Mouse (Mus musculus): ENCODE results near the gene Tpp2. TPM values are rescaled to one million over a fixed set of nuclear protein-coding genes. Genes with fewer than 3 reads are reported as not detected.

Tpp2 gene
- polyA plus RNA-seq, 1 experiment from 2014 or later: 68.9 TPM

DNA sequence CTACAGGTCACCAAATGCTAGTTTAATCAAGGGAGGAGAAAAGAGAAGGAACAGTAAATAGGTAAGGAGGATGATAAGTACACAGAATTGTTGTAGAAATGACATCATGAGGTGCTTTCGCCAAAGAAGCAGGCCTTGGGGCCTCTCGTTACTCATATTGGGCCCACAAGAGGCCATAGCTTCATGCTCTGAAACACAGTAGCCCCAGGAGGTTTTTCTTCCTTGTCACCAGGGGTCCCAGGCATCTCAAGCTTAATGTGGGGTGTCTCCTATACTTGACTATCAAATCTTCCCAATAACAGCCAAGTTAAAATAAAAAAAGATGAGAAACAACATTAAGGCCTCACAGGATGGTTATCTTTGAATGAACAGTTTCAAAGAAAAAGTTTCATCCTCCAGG, 18.0 kb upstream of the Tpp2 start:
- no peak overlapping the region for H3K4me3 ChIP-seq (ENCODE audit: low read depth, low read length)
- DNase-seq (ENCODE audit: low spot score) (no peak), ATAC-seq (ENCODE audit: insufficient number of reproducible peaks, low FRiP score, low TSS enrichment, low read depth) (no peak)
- no peak overlapping the region for H3K9ac ChIP-seq (ENCODE audit: low read length)
- H3K36me3 ChIP-seq (ENCODE audit: control insufficient read depth, insufficient read depth, low read length): no peaks in the 10 kb centered on the region
- 78% methylated on average over 2 of the region's 2 CpGs for WGBS
- H3K9me3 ChIP-seq (ENCODE audit: control insufficient read depth, low read length): no peaks in the 10 kb centered on the region
- no peak overlapping the region for H3K4me2 ChIP-seq (ENCODE audit: low read depth, severe bottlenecking)
- no peaks in the 10 kb centered on the region for H3K27me3 ChIP-seq (ENCODE audit: control insufficient read depth, insufficient read depth, low read length)
- H3K27ac ChIP-seq (replicated peaks; ENCODE audit: low read depth, low read length): no peak overlapping the region
- no peaks in the 10 kb centered on the region for H3K4me1 ChIP-seq (ENCODE audit: control insufficient read depth, insufficient read depth, low read length)

DNA sequence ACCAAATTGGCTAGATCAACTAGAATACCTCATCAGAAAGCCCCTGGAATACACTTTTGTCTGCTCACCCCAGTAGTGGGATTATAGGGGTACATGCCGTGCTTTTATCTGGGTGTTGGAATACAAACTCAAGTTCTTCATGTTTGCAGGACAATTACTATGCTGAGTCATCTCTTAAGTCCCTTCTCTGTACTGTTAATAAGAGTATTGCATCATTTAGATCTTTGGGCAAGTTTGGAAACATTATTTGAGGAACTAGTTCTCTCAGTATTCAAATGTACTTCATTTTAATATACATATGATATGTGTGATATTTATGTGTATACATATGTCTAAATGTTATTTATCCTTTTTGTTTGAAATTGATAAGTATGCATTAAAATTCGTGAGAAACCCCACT, 16.6 kb upstream of the Tpp2 start:
- no peaks in the 10 kb centered on the region for H3K36me3 ChIP-seq (ENCODE audit: control insufficient read depth, insufficient read depth, low read length)
- WGBS: 63% methylated on average over 2 of the region's 2 CpGs
- H3K4me1 ChIP-seq (ENCODE audit: control insufficient read depth, insufficient read depth, low read length): no peaks in the 10 kb centered on the region
- no peak overlapping the region for H3K4me2 ChIP-seq (ENCODE audit: low read depth, severe bottlenecking)
- no peak overlapping the region for H3K27ac ChIP-seq (replicated peaks; ENCODE audit: low read depth, low read length)
- H3K9me3 ChIP-seq (ENCODE audit: control insufficient read depth, low read length): no peaks in the 10 kb centered on the region
- H3K9ac ChIP-seq (ENCODE audit: low read length): no peak overlapping the region
- ATAC-seq (ENCODE audit: insufficient number of reproducible peaks, low FRiP score, low TSS enrichment, low read depth) (no peak), DNase-seq (ENCODE audit: low spot score) (no peak)
- H3K27me3 ChIP-seq (ENCODE audit: control insufficient read depth, insufficient read depth, low read length): no peaks in the 10 kb centered on the region
- no peak overlapping the region for H3K4me3 ChIP-seq (ENCODE audit: low read depth, low read length)

DNA sequence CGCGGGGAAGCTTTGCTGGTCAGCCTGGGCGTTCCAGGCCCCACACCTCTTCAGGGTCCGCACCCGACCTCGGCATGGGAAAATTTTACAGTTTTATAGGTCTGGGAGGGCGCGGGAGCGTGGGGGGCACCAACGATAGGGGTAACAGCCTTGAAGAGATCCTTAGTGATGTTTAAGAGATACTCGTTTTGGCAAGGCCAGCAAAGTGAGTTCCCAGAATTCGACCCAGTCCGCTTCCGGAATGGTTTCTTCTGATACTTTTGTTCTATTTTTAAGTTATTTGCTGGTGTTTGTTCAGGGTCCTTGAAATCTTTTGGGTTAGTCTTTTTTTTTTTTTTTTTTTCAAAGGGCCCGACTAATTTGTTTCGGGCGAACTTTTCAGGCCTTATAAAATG, 966 bp downstream of the Tpp2 start:
- Histone ChIP-seq H3K36me3 (ENCODE audit: control insufficient read depth, insufficient read depth, low read length) (no peaks in the 10 kb centered on the region), H3K27ac (replicated peaks; ENCODE audit: low read depth, low read length) (peak overlapping the region; percentile 66), H3K9ac (ENCODE audit: low read length) (peak overlapping the region; percentile 96), H3K4me3 (ENCODE audit: low read depth, low read length) (peak overlapping the region; percentile 96), H3K9me3 (ENCODE audit: control insufficient read depth, low read length) (no peaks in the 10 kb centered on the region), H3K4me1 (ENCODE audit: control insufficient read depth, insufficient read depth, low read length) (peaks cover 6% of the 10 kb centered on the region; the same call in 1 of the 2 replicates), H3K4me2 (ENCODE audit: low read depth, severe bottlenecking) (peak overlapping the region; percentile 53), H3K27me3 (ENCODE audit: control insufficient read depth, insufficient read depth, low read length) (no peaks in the 10 kb centered on the region)
- 2% methylated on average over 17 of the region's 17 CpGs for WGBS
- DNase-seq (ENCODE audit: low spot score) (no peak), ATAC-seq (ENCODE audit: insufficient number of reproducible peaks, low FRiP score, low TSS enrichment, low read depth) (no peak)

DNA sequence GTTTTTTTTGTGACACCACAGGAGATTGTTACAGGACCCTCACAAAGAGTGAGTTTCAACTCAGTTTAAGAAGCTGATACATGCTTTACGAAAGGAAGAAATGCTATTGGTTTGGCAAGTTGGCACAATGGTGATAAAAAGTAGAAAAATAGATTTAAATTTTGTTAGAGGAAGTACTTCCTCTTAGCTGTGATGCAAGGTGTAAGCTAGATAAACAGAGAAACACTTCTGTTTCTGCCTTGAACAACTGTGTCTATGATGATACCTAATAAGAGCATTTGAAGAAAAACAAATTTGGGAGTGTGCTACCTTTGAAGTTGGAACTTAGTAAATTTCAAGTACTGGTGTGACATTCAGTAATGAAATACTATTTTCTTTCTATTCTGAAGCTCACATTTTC, 5.9 kb downstream of the Tpp2 start:
- H3K9me3 ChIP-seq (ENCODE audit: control insufficient read depth, low read length): no peaks in the 10 kb centered on the region
- no peak overlapping the region for H3K4me3 ChIP-seq (ENCODE audit: low read depth, low read length)
- no peak overlapping the region for H3K27ac ChIP-seq (replicated peaks; ENCODE audit: low read depth, low read length)
- H3K36me3 ChIP-seq (ENCODE audit: control insufficient read depth, insufficient read depth, low read length): peaks cover 7% of the 10 kb centered on the region; the same call in 1 of the 2 replicates
- DNase-seq (ENCODE audit: low spot score) (no peak), ATAC-seq (ENCODE audit: insufficient number of reproducible peaks, low FRiP score, low TSS enrichment, low read depth) (no peak)
- no peak overlapping the region for H3K9ac ChIP-seq (ENCODE audit: low read length)
- H3K27me3 ChIP-seq (ENCODE audit: control insufficient read depth, insufficient read depth, low read length): no peaks in the 10 kb centered on the region
- peaks cover 6% of the 10 kb centered on the region; the same call in 1 of the 2 replicates for H3K4me1 ChIP-seq (ENCODE audit: control insufficient read depth, insufficient read depth, low read length)
- H3K4me2 ChIP-seq (ENCODE audit: low read depth, severe bottlenecking): no peak overlapping the region
- 96% methylated on average over 1 of the region's 1 CpGs for WGBS

DNA sequence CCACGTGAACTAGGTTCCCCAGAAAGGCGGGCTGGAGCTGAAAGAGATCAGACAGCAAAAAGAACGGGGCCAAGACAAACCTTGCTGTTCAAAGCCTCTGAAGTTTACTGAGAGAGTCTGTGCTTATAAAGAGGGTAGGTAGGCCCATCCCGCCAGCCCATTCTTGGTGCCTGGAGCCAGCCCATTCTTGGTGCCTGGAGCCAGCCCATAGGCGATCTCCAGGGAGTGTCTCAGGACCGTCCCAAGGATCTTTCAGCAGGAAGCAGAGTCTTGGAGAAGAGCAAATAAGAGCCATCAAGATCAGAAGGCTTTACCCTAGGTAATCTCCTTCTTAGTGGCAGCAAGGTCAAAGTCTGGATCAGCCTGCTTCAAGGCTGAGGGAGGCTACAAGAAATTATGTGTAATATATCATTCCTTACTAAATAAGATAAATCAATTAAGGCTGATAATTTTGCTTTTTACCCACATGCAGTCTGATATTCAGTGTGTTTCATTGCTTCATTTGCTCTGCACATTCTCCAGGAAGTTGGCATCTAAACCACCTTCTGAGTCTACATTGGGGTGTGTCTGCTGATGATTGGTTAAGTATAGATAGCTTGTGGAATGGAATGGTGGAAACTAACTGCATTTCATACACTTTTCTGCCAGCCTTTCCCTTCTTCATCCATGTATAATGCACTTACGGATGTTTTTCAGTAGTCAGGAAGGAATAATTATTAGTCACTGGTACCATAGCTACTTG, 8.2 kb downstream of the Tpp2 start:
- ATAC-seq (ENCODE audit: insufficient number of reproducible peaks, low FRiP score, low TSS enrichment, low read depth) (no peak), DNase-seq (ENCODE audit: low spot score) (no peak)
- Histone ChIP-seq H3K9ac (ENCODE audit: low read length) (no peak overlapping the region), H3K27me3 (ENCODE audit: control insufficient read depth, insufficient read depth, low read length) (no peaks in the 10 kb centered on the region), H3K9me3 (ENCODE audit: control insufficient read depth, low read length) (no peaks in the 10 kb centered on the region), H3K27ac (replicated peaks; ENCODE audit: low read depth, low read length) (no peak overlapping the region), H3K4me1 (ENCODE audit: control insufficient read depth, insufficient read depth, low read length) (no peaks in the 10 kb centered on the region), H3K36me3 (ENCODE audit: control insufficient read depth, insufficient read depth, low read length) (peaks cover 9% of the 10 kb centered on the region; the same call in 1 of the 2 replicates), H3K4me3 (ENCODE audit: low read depth, low read length) (no peak overlapping the region), H3K4me2 (ENCODE audit: low read depth, severe bottlenecking) (no peak overlapping the region)
- 94% methylated on average over 7 of the region's 7 CpGs for WGBS

DNA sequence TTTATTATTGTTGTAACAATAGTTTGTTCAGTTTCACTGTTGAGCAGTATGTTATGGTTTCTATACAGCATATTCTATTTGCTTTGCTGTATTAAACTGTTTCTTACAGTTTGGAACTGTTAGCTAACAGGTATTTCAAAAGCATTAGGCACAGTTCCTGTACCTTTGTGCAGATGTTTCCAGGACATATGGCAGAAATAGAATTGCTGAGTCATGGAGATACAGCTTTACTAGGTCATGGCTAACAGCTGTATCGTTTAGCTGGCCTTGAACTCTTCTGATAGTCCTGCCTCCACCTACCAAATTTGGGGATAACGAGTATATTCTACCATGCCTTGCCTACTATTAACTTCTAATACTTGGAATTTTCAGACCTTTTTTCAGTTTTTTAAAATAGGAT, 9.4 kb downstream of the Tpp2 start:
- no peak for ATAC-seq (ENCODE audit: insufficient number of reproducible peaks, low FRiP score, low TSS enrichment, low read depth)

DNA sequence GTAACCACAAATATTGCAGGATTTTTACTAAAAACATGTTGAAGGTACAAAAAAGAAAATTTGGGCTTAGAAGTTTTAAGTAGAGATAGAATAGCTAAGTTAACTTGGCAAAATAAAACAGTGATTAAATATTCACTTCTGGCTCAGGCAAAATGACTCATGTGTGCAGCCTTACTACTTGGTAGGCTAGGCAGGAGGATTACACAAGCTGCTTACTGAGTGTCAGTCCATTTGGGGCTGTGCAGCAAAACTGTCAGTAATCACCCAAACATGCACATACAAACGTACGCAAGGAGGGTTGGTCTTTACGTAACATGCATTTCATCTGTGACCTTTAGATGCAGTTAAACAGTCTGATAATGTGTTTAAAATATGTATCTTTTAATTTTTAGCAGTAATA, 20.2 kb downstream of the Tpp2 start:
- Histone ChIP-seq H3K27ac (replicated peaks; ENCODE audit: low read depth, low read length) (no peak overlapping the region), H3K4me2 (ENCODE audit: low read depth, severe bottlenecking) (no peak overlapping the region), H3K4me3 (ENCODE audit: low read depth, low read length) (no peak overlapping the region), H3K4me1 (ENCODE audit: control insufficient read depth, insufficient read depth, low read length) (no peaks in the 10 kb centered on the region), H3K9ac (ENCODE audit: low read length) (no peak overlapping the region), H3K27me3 (ENCODE audit: control insufficient read depth, insufficient read depth, low read length) (no peaks in the 10 kb centered on the region), H3K9me3 (ENCODE audit: control insufficient read depth, low read length) (no peaks in the 10 kb centered on the region), H3K36me3 (ENCODE audit: control insufficient read depth, insufficient read depth, low read length) (peaks cover 13% of the 10 kb centered on the region; the same call in 1 of the 2 replicates)
- 98% methylated on average over 3 of the region's 3 CpGs for WGBS
- ATAC-seq (ENCODE audit: insufficient number of reproducible peaks, low FRiP score, low TSS enrichment, low read depth): no peak
- no peak for DNase-seq (ENCODE audit: low spot score)

More for the DNA sequence above, 9.4 kb downstream of the Tpp2 start:
- H3K36me3 ChIP-seq (ENCODE audit: control insufficient read depth, insufficient read depth, low read length): peaks cover 9% of the 10 kb centered on the region; the same call in 1 of the 2 replicates
- no peak overlapping the region for H3K4me3 ChIP-seq (ENCODE audit: low read depth, low read length)
- WGBS: 94% methylated on average over 2 of the region's 2 CpGs
- DNase-seq (ENCODE audit: low spot score): no peak
- no peak overlapping the region for H3K27ac ChIP-seq (replicated peaks; ENCODE audit: low read depth, low read length)
- no peaks in the 10 kb centered on the region for H3K4me1 ChIP-seq (ENCODE audit: control insufficient read depth, insufficient read depth, low read length)
- H3K27me3 ChIP-seq (ENCODE audit: control insufficient read depth, insufficient read depth, low read length): no peaks in the 10 kb centered on the region
- no peaks in the 10 kb centered on the region for H3K9me3 ChIP-seq (ENCODE audit: control insufficient read depth, low read length)
- H3K4me2 ChIP-seq (ENCODE audit: low read depth, severe bottlenecking): no peak overlapping the region
- H3K9ac ChIP-seq (ENCODE audit: low read length): no peak overlapping the region

DNA sequence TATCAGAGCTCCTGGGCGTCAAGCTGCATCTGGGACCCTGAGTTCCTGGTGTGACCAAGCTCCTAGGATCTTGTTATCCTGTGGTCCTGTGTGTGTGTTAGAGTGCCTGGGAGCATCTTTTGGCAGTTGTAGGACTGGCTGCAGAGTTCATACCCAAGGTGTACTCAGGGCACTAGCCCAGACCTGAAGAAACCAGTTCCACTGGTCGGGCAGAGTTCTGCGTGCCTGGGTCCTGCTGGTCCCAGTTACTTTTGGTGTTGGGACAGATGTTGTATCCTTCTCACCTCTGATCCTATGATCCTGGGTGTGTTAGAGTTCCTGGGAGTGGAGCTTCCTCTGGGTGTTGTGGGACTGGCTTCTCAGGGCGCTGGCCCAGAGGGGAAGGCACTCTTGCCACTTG, 30.9 kb downstream of the Tpp2 start:
- WGBS: 96% methylated on average over 4 of the region's 4 CpGs
- H3K9me3 ChIP-seq (ENCODE audit: control insufficient read depth, low read length): no peaks in the 10 kb centered on the region
- H3K27me3 ChIP-seq (ENCODE audit: control insufficient read depth, insufficient read depth, low read length): no peaks in the 10 kb centered on the region
- ATAC-seq (ENCODE audit: insufficient number of reproducible peaks, low FRiP score, low TSS enrichment, low read depth) (no peak), DNase-seq (ENCODE audit: low spot score) (no peak)
- H3K4me2 ChIP-seq (ENCODE audit: low read depth, severe bottlenecking): no peak overlapping the region
- H3K27ac ChIP-seq (replicated peaks; ENCODE audit: low read depth, low read length): no peak overlapping the region
- no peaks in the 10 kb centered on the region for H3K4me1 ChIP-seq (ENCODE audit: control insufficient read depth, insufficient read depth, low read length)
- no peak overlapping the region for H3K4me3 ChIP-seq (ENCODE audit: low read depth, low read length)
- H3K9ac ChIP-seq (ENCODE audit: low read length): no peak overlapping the region
- no peaks in the 10 kb centered on the region for H3K36me3 ChIP-seq (ENCODE audit: control insufficient read depth, insufficient read depth, low read length)

DNA sequence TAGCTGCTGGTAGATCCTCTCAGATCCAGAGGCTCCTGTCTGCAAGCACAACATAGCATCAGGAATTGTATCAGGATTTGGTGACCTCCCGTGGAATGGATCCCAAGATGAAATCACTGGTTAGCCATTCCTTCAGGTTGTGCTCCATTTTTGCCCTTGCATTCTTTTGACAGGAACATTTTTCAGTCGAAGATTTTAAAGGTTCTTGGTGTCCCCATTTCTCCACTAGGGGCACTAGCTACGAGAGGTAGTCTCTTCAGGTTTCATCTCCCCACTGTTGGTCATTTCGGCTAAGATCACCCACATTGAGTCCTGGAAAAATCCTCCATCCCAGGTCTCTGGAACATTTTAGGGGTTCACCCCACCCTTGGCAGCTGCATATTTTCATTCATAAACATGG, 33.3 kb downstream of the Tpp2 start:
- Histone ChIP-seq H3K27ac (replicated peaks; ENCODE audit: low read depth, low read length) (no peak overlapping the region), H3K9me3 (ENCODE audit: control insufficient read depth, low read length) (no peaks in the 10 kb centered on the region), H3K4me2 (ENCODE audit: low read depth, severe bottlenecking) (no peak overlapping the region), H3K9ac (ENCODE audit: low read length) (no peak overlapping the region), H3K27me3 (ENCODE audit: control insufficient read depth, insufficient read depth, low read length) (no peaks in the 10 kb centered on the region), H3K36me3 (ENCODE audit: control insufficient read depth, insufficient read depth, low read length) (no peaks in the 10 kb centered on the region), H3K4me1 (ENCODE audit: control insufficient read depth, insufficient read depth, low read length) (no peaks in the 10 kb centered on the region), H3K4me3 (ENCODE audit: low read depth, low read length) (no peak overlapping the region)
- ATAC-seq (ENCODE audit: insufficient number of reproducible peaks, low FRiP score, low TSS enrichment, low read depth) (no peak), DNase-seq (ENCODE audit: low spot score) (no peak)
- 81% methylated on average over 4 of the region's 4 CpGs for WGBS

Measured in limb, embryonic 11.5 days (tissue).